Mouse (Mus musculus) limb, embryonic 15.5 days (tissue): ENCODE measurements around the gene Col23a1. TPM values are rescaled to one million over a fixed set of nuclear protein-coding genes. Genes with fewer than 3 reads are reported as not detected.

Experiments
- ATAC-seq: fragments of 200-750 bp; cut with Nextera tagmentation; 2 replicates; pipeline ENCODE4 v1.8.0; 2017; ENCODE audit warnings: low read depth, moderate TSS enrichment; ENCODE audit not compliant: insufficient number of reproducible peaks, low FRiP score, low TSS enrichment
- H3K27ac ChIP-seq: fragments of 300-500 bp; sonication (generic); 2 replicates; pipeline ENCODE4 v1.5.1; 2015; ENCODE audit warnings: moderate library complexity, mild to moderate bottlenecking, inconsistent platforms
- H3K27me3 ChIP-seq: fragments of 300-500 bp; sonication (generic); 2 replicates; pipeline ENCODE4 v1.6.1; 2015; ENCODE audit warnings: inconsistent platforms
- H3K36me3 ChIP-seq: fragments of 300-500 bp; sonication (generic); 2 replicates; pipeline ENCODE4 v1.6.1; 2015; ENCODE audit warnings: inconsistent platforms
- H3K4me1 ChIP-seq: fragments of 300-500 bp; sonication (generic); 2 replicates; pipeline ENCODE4 v1.6.1; 2015; ENCODE audit warnings: inconsistent platforms
- H3K4me2 ChIP-seq: fragments of 300-500 bp; sonication (generic); 2 replicates; pipeline ENCODE4 v1.6.1; 2015; ENCODE audit warnings: mild to moderate bottlenecking, inconsistent platforms
- H3K4me3 ChIP-seq: fragments of 300-500 bp; sonication (generic); 2 replicates; pipeline ENCODE4 v1.5.1; 2015; ENCODE audit warnings: mild to moderate bottlenecking, inconsistent platforms
- H3K9ac ChIP-seq: fragments of 300-500 bp; sonication (generic); 2 replicates; pipeline ENCODE4 v1.6.1; 2015; ENCODE audit warnings: inconsistent platforms
- H3K9me3 ChIP-seq: fragments of 300-500 bp; sonication (generic); 2 replicates; pipeline ENCODE4 v1.6.1; 2016; ENCODE audit warnings: inconsistent platforms
- WGBS: fragments of 180-500 bp; shearing (Covaris S2); methylation state at CpG from one replicate; pipeline ENCODE4 v1.1.7; 2015; 5-methylcytosine and 5-hydroxymethylcytosine counted together
- polyA plus RNA-seq: library from polyadenylated mRNA; unstranded; fragments of >200 nt; fragmentation: Nextera tagmentation; extraction: Ambion mirVana; gene quantifications from 2 replicates; pipeline ENCODE4 v1.2.1, GENCODE M21; 2015

The Col23a1 gene
- polyA plus RNA-seq, 1 experiment from 2014 or later = 23.6 TPM

GRCm38 (mm10) chr11:51415049-51415688, 125.4 kb downstream of the Col23a1 start:
- Histone ChIP-seq H3K36me3 (no peaks in the 10 kb centered on the region), H3K4me3 (no peak overlapping the region), H3K9ac (no peak overlapping the region), H3K4me1 (peaks cover 14% of the 10 kb centered on the region), H3K27me3 (no peaks in the 10 kb centered on the region), H3K27ac (no peak overlapping the region), H3K9me3 (no peaks in the 10 kb centered on the region), H3K4me2 (no peak overlapping the region)
- no peak for ATAC-seq
- WGBS = 70% methylated on average over 7 of the region's 7 CpGs

GRCm38 (mm10) chr11:51418807-51419206, 129.1 kb downstream of the Col23a1 start:
- Histone ChIP-seq H3K4me3 (no peak overlapping the region), H3K9me3 (no peaks in the 10 kb centered on the region), H3K27ac (peak overlapping the region; percentile 5; the same call in 1 of the 2 replicates), H3K4me2 (no peak overlapping the region), H3K4me1 (peaks cover 19% of the 10 kb centered on the region), H3K36me3 (no peaks in the 10 kb centered on the region), H3K9ac (no peak overlapping the region), H3K27me3 (no peaks in the 10 kb centered on the region)
- no peak for ATAC-seq
- WGBS = 21% methylated on average over 3 of the region's 3 CpGs

- Histone ChIP-seq H3K27me3 (no peaks in the 10 kb centered on the region; the same call in 1 of the 2 replicates), H3K36me3 (no peaks in the 10 kb centered on the region), H3K9me3 (no peaks in the 10 kb centered on the region), H3K27ac (no peak overlapping the region), H3K4me1 (peaks cover 30% of the 10 kb centered on the region), H3K9ac (no peak overlapping the region), H3K4me3 (no peak overlapping the region), H3K4me2 (no peak overlapping the region)
- 73% methylated on average over 2 of the region's 2 CpGs for WGBS
- ATAC-seq = no peak
Observed at GRCm38 (mm10) chr11:51421878-51422277, 132.2 kb downstream of the Col23a1 start.

- Histone ChIP-seq H3K4me3 (no peak overlapping the region), H3K4me1 (peaks cover 30% of the 10 kb centered on the region), H3K36me3 (no peaks in the 10 kb centered on the region), H3K9ac (no peak overlapping the region), H3K27ac (no peak overlapping the region), H3K4me2 (no peak overlapping the region), H3K27me3 (no peaks in the 10 kb centered on the region; the same call in 1 of the 2 replicates), H3K9me3 (no peaks in the 10 kb centered on the region)
- 48% methylated on average over 14 of the region's 14 CpGs for WGBS
- ATAC-seq = no peak
Observed at GRCm38 (mm10) chr11:51422713-51423112, 133.0 kb downstream of the Col23a1 start.

GRCm38 (mm10) chr11:51426155-51426554, 136.4 kb downstream of the Col23a1 start:
- no peak for ATAC-seq
- WGBS = 63% methylated on average over 3 of the region's 3 CpGs
- H3K4me1 ChIP-seq = peaks cover 46% of the 10 kb centered on the region

GRCm38 (mm10) chr11:51429428-51430179, 139.9 kb downstream of the Col23a1 start:
- H3K9me3 ChIP-seq = no peaks in the 10 kb centered on the region
- 33% methylated on average over 16 of the region's 16 CpGs for WGBS
- no peaks in the 10 kb centered on the region for H3K36me3 ChIP-seq
- peaks cover 41% of the 10 kb centered on the region for H3K4me1 ChIP-seq
- H3K9ac ChIP-seq = no peak overlapping the region
- peaks cover 4% of the 10 kb centered on the region; the same call in 1 of the 2 replicates for H3K27me3 ChIP-seq
- H3K4me2 ChIP-seq = peak overlapping the region; percentile 3; the same call in 1 of the 2 replicates
- ATAC-seq = no peak
- no peak overlapping the region for H3K4me3 ChIP-seq
- H3K27ac ChIP-seq = no peak overlapping the region

More at GRCm38 (mm10) chr11:51426155-51426554, 136.4 kb downstream of the Col23a1 start:
- no peak overlapping the region for H3K4me2 ChIP-seq
- H3K27ac ChIP-seq = no peak overlapping the region
- H3K9me3 ChIP-seq = no peaks in the 10 kb centered on the region
- peaks cover 4% of the 10 kb centered on the region; the same call in 1 of the 2 replicates for H3K27me3 ChIP-seq
- H3K36me3 ChIP-seq = no peaks in the 10 kb centered on the region
- H3K9ac ChIP-seq = no peak overlapping the region
- H3K4me3 ChIP-seq = no peak overlapping the region

GRCm38 (mm10) chr11:51430180-51430578, 140.5 kb downstream of the Col23a1 start:
- 55% methylated on average over 8 of the region's 8 CpGs for WGBS
- H3K4me2 ChIP-seq = no peak overlapping the region

GRCm38 (mm10) chr11:51431287-51431686, 141.6 kb downstream of the Col23a1 start:
- no peak overlapping the region for H3K9ac ChIP-seq
- H3K4me3 ChIP-seq = no peak overlapping the region
- no peak overlapping the region for H3K4me2 ChIP-seq
- ATAC-seq = no peak
- no peak overlapping the region for H3K27ac ChIP-seq
- H3K9me3 ChIP-seq = no peaks in the 10 kb centered on the region
- WGBS = 72% methylated on average over 3 of the region's 3 CpGs
- H3K4me1 ChIP-seq = peaks cover 29% of the 10 kb centered on the region
- H3K27me3 ChIP-seq = peaks cover 4% of the 10 kb centered on the region; the same call in 1 of the 2 replicates
- no peaks in the 10 kb centered on the region for H3K36me3 ChIP-seq

More at GRCm38 (mm10) chr11:51430180-51430578, 140.5 kb downstream of the Col23a1 start:
- Histone ChIP-seq H3K4me3 (no peak overlapping the region), H3K9ac (no peak overlapping the region), H3K36me3 (no peaks in the 10 kb centered on the region), H3K27me3 (peaks cover 4% of the 10 kb centered on the region; the same call in 1 of the 2 replicates), H3K4me1 (peaks cover 41% of the 10 kb centered on the region), H3K9me3 (no peaks in the 10 kb centered on the region), H3K27ac (no peak overlapping the region)
- no peak for ATAC-seq

- H3K4me3 ChIP-seq = no peak overlapping the region
- H3K9ac ChIP-seq = no peak overlapping the region
- peaks cover 4% of the 10 kb centered on the region; the same call in 1 of the 2 replicates for H3K27me3 ChIP-seq
- WGBS = 52% methylated on average over 8 of the region's 8 CpGs
- peaks cover 27% of the 10 kb centered on the region for H3K4me1 ChIP-seq
- 0 out of 2 replicates have a peak, but pooled peaks cover 4% of the 10 kb centered on the region for H3K9me3 ChIP-seq
- no peak for ATAC-seq
- no peaks in the 10 kb centered on the region for H3K36me3 ChIP-seq
- H3K4me2 ChIP-seq = no peak overlapping the region
- peak overlapping the region; percentile 0; the same call in 1 of the 2 replicates for H3K27ac ChIP-seq
Observed at GRCm38 (mm10) chr11:51431968-51432367, 142.2 kb downstream of the Col23a1 start.

- H3K36me3 ChIP-seq = no peaks in the 10 kb centered on the region
- no peaks in the 10 kb centered on the region for H3K27me3 ChIP-seq
- WGBS = 94% methylated on average over 7 of the region's 7 CpGs
- 0 out of 2 replicates have a peak, but pooled peaks cover 3% of the 10 kb centered on the region for H3K4me1 ChIP-seq
- H3K4me3 ChIP-seq = no peak overlapping the region
- H3K9ac ChIP-seq = no peak overlapping the region
- H3K4me2 ChIP-seq = no peak overlapping the region
- no peak for ATAC-seq
- peaks cover 5% of the 10 kb centered on the region; the same call in 1 of the 2 replicates for H3K9me3 ChIP-seq
- H3K27ac ChIP-seq = no peak overlapping the region
Observed at GRCm38 (mm10) chr11:51442006-51442405, 152.3 kb downstream of the Col23a1 start.

GRCm38 (mm10) chr11:51442599-51442998, 152.9 kb downstream of the Col23a1 start:
- H3K4me3 ChIP-seq = no peak overlapping the region
- no peak for ATAC-seq
- no peaks in the 10 kb centered on the region for H3K9me3 ChIP-seq
- no peaks in the 10 kb centered on the region for H3K36me3 ChIP-seq
- H3K9ac ChIP-seq = no peak overlapping the region
- H3K4me1 ChIP-seq = 0 out of 2 replicates have a peak, but pooled peaks cover 4% of the 10 kb centered on the region
- no peaks in the 10 kb centered on the region for H3K27me3 ChIP-seq
- WGBS = 71% methylated on average over 8 of the region's 8 CpGs
- no peak overlapping the region for H3K4me2 ChIP-seq
- H3K27ac ChIP-seq = no peak overlapping the region

- H3K27me3 ChIP-seq = no peaks in the 10 kb centered on the region
- no peak overlapping the region for H3K9ac ChIP-seq
- no peaks in the 10 kb centered on the region for H3K9me3 ChIP-seq
- H3K36me3 ChIP-seq = no peaks in the 10 kb centered on the region
- 0 out of 2 replicates have a peak, but pooled peaks cover 4% of the 10 kb centered on the region for H3K4me1 ChIP-seq
- WGBS = 57% methylated on average over 2 of the region's 2 CpGs
- no peak overlapping the region for H3K4me3 ChIP-seq
- ATAC-seq = no peak
- no peak overlapping the region for H3K4me2 ChIP-seq
- no peak overlapping the region for H3K27ac ChIP-seq
Observed at GRCm38 (mm10) chr11:51443818-51444217, 154.1 kb downstream of the Col23a1 start.
